Mouse (Mus musculus) left cerebral cortex, postnatal 14 days (tissue): Measurements from ENCODE around the gene Ccdc194. TPM values are rescaled to one million over a fixed set of nuclear protein-coding genes. Genes with fewer than 3 reads are reported as not detected.

Experiments
- DNase-seq, 2 experiments: peaks; one replicate each; pipeline ENCODE4 v3.0.0; 2021 to 2022; ENCODE audit warnings: low spot score in 2 of 2, mixed read lengths in 1 of 2
- intact Hi-C: fragments of 180-260 bp; cut with DNase I; formaldehyde crosslinking; loops from one replicate; pipeline ENCODE4 v1.15.1; 2025
- long read RNA-seq, 2 experiments: library from polyadenylated mRNA; stranded (forward); transcript quantifications; one replicate each; pipeline ENCODE4 v2.0.0; 2021
- total RNA-seq, 2 experiments: library from RNA; stranded (reverse); gene quantifications; 2 replicates each; pipeline ENCODE4 v1.2.3; 2021

Ccdc194 gene
- total RNA-seq = not detected
- long read RNA-seq, experiment 1 = 0 reads
- long read RNA-seq, experiment 2 = 0 reads

- no peak for DNase-seq
- intact Hi-C loops = no loop called here
Observed at GRCm38 (mm10) chr8:71525226-71526050, at the start of gene Ccdc194. Gene Ccdc194 (minus strand): TSS chr8:71525711.

- intact Hi-C loops = no loop called here
- DNase-seq = no peak
Observed at GRCm38 (mm10) chr8:71575020-71575419, 49.5 kb upstream of the Ccdc194 start.

- no peak for DNase-seq
- intact Hi-C loops = no loop called here
Observed at GRCm38 (mm10) chr8:71574426-71574825, 48.9 kb upstream of the Ccdc194 start.

- intact Hi-C loops = no loop called here
- DNase-seq = peak; percentile 81 to 92
Observed at GRCm38 (mm10) chr8:71572847-71573633, 47.5 kb upstream of the Ccdc194 start.

GRCm38 (mm10) chr8:71572077-71572476, 46.6 kb upstream of the Ccdc194 start:
- DNase-seq = no peak
- intact Hi-C loops = no loop called here

GRCm38 (mm10) chr8:71570291-71570954, 44.9 kb upstream of the Ccdc194 start:
- intact Hi-C loops = no loop called here
- peak; percentile 95 to 98 for DNase-seq

- intact Hi-C loops = no loop called here
- DNase-seq = peak; percentile 84 to 93
Observed at GRCm38 (mm10) chr8:71569366-71570290, 44.1 kb upstream of the Ccdc194 start.

- DNase-seq = no peak
- intact Hi-C loops = no loop called here
Observed at GRCm38 (mm10) chr8:71568941-71569340, 43.4 kb upstream of the Ccdc194 start.

GRCm38 (mm10) chr8:71568387-71568937, 43.0 kb upstream of the Ccdc194 start, which contains the start of gene Slc27a1:
Gene Slc27a1 (plus strand): TSS chr8:71568882.
- peak; percentile 60 to 79 for DNase-seq
- intact Hi-C loops = no loop called here

GRCm38 (mm10) chr8:71567587-71567986, 42.1 kb upstream of the Ccdc194 start:
- intact Hi-C loops = no loop called here
- no peak for DNase-seq

- intact Hi-C loops = no loop called here
- no peak for DNase-seq
Observed at GRCm38 (mm10) chr8:71566501-71566900, 41.0 kb upstream of the Ccdc194 start, which contains the start of gene Nxnl1. Gene Nxnl1 (minus strand): TSS chr8:71566601.

- intact Hi-C loops = loop anchor here (2.0 kb wide), 1 partner anchor 29 kb away; the partner anchor contains the start of gene Pgls
- no peak for DNase-seq
Observed at GRCm38 (mm10) chr8:71563992-71564391, 38.5 kb upstream of the Ccdc194 start.

GRCm38 (mm10) chr8:71562751-71563150, 37.2 kb upstream of the Ccdc194 start:
- peak; percentile 49 to 68 for DNase-seq
- intact Hi-C loops = loop anchor here (2.0 kb wide), 1 partner anchor 30 kb away; the partner anchor contains the start of gene Pgls

GRCm38 (mm10) chr8:71561401-71561800, 35.9 kb upstream of the Ccdc194 start:
- intact Hi-C loops = loop anchor here (2.0 kb wide), 1 partner anchor 99 kb away; no protein-coding TSS in a partner anchor
- DNase-seq = peak; percentile 47 to 66

- DNase-seq = no peak
- intact Hi-C loops = loop anchor here (2.0 kb wide), 1 partner anchor 100 kb away; no protein-coding TSS in a partner anchor
Observed at GRCm38 (mm10) chr8:71560765-71561164, 35.3 kb upstream of the Ccdc194 start.

GRCm38 (mm10) chr8:71560071-71560470, 34.6 kb upstream of the Ccdc194 start:
- intact Hi-C loops = loop anchor here (2.0 kb wide), 1 partner anchor 101 kb away; no protein-coding TSS in a partner anchor
- DNase-seq = no peak

- no peak for DNase-seq
Observed at GRCm38 (mm10) chr8:71558958-71559690, 33.6 kb upstream of the Ccdc194 start.

More at GRCm38 (mm10) chr8:71558958-71559690, 33.6 kb upstream of the Ccdc194 start:
- intact Hi-C loops = no loop called here
